Mouse (Mus musculus): Measurements from ENCODE around the gene Gal.

Gene Gal

DNA sequence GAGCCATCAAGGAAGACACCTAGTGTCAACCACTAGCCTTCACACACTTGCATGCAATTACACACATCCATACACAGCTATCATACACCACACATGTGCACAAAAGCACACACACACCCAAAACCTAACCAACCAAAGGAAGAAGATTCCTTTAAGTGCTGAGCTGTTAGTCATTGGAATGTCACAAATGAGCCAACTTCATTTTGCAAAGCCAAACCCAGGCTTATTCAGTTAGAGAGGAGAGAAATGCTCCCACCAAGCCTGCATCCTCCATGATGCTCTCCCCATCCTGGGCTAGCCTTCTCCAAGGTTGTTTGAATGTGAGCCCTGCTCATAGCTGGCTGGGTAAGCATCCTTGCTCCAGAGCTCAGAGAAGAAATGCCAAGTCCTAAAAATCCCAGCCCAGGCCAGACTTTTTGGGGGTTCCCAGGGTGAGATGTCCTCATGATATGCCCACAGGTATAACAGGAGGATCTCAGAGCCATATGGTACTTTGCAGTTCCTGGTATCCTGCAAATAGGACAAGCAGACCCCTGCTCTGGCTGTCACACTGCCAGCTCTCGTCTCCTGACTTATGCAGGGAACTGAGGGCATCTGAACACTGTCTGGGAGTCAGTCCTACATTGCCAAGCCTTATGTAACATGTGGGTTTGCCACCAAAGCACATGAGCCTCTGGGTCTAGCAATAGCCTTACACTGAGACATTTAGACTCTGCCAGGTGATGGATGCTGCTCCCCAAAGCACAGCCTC is 8.6 kb downstream of the Gal start:
- DNase-seq = no peak

DNA sequence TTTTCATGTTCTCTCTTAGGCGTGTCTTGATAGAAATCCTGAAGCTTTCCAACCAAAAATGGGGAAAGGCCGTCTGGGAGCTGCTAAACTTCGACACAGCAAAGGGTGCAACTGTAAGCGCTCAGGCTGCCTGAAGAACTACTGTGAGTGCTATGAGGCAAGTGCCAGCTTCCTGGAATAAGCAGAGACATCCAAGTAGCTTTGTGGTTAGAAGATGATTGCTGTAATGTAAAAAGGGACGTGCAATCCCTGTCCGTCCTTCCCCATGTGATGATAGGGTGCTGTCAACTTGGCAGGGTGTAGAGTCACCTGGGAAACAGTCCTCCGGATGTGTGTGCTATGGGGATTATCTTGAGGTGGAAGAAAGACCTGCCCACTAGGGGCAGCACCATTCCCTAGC is 10.3 kb downstream of the Gal start:
- no peak for DNase-seq

DNA sequence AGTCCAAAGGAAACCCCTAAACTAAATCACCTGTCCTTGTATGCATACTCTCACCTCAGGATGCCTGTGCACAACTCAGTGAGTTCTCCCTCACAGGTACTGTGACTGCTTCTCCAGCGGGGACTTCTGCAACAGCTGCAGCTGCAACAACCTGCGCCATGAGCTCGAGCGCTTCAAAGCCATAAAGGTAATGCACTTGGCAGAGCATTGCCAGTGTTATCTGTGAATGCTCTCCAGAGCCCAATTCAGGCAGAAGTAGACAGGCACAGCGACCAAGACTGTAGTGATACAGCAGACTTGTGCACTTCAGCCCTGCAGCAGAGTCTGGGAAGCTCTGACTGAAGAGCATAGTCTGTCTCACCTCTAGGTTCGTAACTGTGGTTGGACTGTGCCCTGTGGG is 12.0 kb downstream of the Gal start:
- DNase-seq = no peak

DNA sequence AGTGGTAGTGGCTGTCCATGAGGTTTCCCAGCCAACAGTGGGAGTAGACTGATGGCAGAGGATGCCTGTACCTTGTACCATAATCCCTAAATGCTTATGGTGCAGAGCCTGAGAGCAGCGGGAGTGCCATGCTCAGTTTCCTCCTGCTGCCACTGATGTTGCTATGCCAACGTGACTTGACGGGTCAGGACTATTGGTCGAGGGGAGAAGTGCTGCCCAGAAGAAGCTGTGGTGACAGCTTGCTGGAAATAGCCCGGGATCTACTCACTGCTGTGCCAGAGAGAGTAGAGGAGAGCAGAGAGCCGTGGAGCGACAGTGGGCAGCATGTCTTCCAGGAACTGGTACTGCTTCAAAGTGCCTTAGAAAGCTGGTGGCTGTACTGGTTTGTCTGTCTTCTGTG is 12.4 kb downstream of the Gal start:
- DNase-seq = no peak

GRCm38 (mm10) chr19:3401504-3401903 is 12.8 kb downstream of the Gal start:
- DNase-seq = no peak

DNA sequence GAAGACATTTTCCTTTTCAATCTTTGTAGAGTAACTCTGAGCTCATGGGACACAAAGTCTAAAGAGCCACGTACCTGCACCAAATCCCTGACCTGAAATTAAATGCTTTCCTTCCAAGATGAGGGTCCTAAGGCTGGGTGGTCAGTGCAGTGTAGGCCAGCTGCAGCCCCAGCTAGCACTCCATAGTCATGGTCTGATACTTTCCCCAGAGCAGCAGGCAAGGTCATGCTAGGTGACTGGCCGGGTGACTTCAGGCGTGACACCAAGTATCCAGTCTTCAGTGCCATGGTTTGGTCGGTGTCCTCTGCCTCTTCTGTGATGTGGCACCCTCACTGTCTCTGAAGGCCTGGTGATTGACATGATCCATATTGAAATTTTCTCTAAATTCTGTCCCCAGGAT is 14.3 kb downstream of the Gal start:
- no peak for DNase-seq

DNA sequence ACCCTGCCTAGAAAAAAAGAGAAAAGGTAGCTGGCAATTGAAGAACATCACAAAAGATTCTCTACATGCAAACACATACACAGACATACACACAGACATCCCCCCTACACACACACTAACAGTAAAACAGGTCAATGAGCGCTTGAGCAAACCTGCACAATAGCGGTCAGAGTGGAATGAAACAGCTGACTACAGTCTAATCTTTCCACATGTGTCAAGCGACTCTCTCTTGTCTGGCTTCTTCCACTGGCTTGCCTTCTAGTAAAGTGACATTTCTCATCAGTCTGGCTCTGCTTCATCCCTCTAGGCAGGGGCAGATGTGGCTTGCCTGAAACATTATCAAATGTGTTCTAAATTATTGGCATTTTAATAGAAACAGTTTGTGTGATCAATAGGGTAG is 20.1 kb downstream of the Gal start:
- DNase-seq = no peak

- DNase-seq = no peak
These were observed 22.0 kb downstream of the Gal start for GRCm38 (mm10) chr19:3392384-3392783.

DNA sequence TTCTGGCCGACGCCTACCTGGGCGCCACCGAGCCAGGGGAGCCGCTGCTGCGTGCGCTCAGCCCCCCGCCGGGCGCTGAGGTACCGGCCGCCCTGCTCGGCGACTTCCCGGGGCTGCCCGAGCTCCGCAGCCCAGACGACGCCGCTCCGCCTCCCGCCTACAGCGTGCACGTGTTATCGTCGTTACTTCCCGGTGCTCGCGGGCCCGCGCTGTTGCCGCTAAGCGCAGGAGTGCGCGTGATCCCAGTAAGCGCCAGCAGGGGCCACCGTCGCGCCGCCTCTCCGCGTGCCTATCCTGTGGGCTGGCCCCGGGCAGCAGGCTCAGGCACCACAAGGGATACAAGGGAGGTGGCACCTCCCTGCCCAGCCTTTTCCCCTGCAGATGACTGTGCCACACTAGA is 25.3 kb downstream of the Gal start:
- peak; percentile 87 for DNase-seq

DNA sequence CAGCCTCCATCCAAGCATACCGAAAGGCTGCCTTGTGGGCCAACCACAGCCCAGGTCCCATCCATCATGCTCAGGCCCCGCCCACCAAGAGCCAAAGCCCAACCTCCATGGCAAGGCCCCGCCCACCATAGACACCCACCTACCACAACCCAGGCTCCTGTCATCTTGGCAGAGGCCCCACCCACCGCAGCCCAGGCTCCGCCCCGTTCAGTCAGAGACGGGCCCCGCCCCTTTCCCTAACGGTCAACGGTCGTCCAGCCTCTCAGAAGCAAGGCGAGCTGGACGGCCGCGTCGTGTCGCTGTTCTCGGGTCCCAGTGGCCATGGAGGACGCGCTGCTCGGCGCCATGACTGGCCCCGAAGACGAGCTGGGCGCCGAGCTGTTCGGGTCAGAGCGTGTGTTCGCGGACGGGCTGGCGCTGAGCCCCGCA is 25.7 kb downstream of the Gal start, which contains the start of gene Tesmin:
Gene Tesmin, plus strand, starts transcription at position 229 of the 429 bp plus-strand sequence.
- DNase-seq = peak; percentile 69

DNA sequence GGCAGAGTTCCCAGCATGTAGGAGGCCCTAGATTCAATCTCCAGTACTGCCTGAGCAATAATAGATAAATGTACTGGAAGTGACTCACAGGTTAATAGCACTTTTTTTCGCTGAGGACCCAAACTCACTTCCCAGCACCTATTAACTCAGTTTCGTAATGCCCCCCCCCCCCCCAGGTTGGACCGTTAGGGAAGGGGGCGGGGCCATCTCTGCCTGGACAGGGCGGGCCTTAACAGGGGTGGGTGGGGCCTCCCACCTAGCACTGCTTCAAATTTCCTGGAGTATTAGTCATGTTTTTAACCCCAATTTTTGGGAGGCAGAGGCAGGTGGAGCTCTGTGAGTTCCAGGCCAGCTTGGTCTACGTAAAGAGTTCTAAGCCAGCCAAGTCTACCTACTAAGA is 26.3 kb downstream of the Gal start:
- DNase-seq = no peak

- DNase-seq = no peak
These were observed 35.7 kb downstream of the Gal start for GRCm38 (mm10) chr19:3378614-3379013.

GRCm38 (mm10) chr19:3376966-3377715 is 37.2 kb downstream of the Gal start:
- no peak for DNase-seq

DNA sequence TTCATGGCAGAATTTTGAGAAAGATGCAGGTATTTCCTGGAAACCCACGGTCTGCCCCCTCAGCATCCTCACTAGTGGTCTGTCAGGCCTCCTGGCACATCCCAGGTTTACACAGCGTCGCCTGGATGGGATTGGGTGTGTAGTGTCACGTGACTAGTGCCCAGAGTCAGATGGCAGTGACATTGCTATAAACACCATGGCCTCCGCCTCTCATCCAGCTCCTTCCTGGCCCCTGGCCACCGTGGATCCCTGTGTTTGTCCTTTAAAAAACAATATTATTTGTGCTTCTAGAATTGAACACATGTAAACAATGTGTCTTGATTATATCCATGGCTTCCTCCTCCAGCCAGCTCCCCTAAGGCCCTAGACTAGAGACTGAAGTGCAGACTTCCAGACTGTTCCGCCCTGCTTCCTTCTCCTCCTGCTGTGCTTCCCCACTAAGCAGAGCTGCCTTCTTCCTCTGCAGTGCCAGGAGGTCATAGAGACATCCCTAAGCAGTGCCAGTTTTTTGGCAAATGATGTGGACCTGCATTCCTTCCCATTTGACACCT is 38.3 kb downstream of the Gal start:
- no peak for DNase-seq

- no peak for DNase-seq
These were observed 40.3 kb downstream of the Gal start for GRCm38 (mm10) chr19:3374028-3374427.

DNA sequence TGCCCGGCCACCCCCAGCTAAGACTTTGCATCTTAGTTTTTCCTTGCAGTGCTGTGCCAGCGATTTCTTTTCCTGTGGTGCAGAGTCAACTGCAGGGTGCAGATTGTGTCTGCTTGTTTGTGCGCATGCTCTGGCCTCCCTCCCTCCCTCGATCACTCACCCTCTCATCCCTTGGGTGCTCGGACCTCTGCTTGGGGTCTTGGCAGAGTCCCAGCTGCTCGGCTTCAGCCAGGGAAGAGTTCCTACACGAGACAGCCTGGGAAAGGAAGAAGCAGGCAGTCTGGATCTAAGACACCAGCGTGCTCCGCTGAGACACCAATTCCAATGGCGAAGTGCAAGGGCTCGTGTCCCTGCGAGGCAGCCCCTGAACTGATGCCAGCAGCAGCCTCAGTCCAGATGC is 41.0 kb downstream of the Gal start:
- no peak for DNase-seq

DNA sequence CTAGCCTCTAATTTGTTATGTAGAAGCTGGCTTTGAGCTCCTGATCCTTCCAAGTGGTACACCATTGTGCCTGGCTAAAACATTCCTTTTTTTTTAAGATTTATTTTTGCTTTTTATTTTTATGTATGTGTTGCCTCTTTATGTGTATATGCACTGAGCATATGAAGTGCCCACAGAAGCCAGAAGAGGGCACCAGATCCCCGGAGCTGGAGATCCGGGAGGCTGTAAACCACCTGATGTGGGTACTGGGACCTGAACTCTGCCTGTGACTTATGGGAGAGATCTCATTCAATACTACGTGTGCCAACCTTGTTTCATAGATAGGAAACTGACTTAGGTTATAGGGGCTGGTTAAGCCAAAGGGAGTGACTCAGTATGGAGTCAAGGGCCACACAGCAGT is 46.1 kb downstream of the Gal start:
- no peak for DNase-seq

DNA sequence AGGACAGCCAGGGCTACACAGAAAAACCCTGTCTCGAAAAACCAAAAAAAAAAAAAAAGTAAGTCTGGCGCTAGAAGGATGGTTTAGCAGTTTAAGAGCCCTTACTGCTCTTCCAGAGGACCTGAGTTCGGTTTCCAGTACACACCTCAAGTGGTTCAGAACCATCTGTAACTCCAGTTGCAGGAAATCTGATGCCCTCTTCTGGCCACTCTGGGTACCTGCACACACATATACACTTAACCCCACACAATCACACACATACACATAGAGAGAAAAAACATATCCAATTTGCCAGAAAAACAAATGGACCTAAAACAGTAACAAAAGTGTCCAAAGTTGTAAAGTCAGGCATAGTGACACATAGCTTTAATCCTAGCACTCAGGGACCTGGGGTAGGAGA is 49.3 kb downstream of the Gal start:
- no peak for DNase-seq

DNA sequence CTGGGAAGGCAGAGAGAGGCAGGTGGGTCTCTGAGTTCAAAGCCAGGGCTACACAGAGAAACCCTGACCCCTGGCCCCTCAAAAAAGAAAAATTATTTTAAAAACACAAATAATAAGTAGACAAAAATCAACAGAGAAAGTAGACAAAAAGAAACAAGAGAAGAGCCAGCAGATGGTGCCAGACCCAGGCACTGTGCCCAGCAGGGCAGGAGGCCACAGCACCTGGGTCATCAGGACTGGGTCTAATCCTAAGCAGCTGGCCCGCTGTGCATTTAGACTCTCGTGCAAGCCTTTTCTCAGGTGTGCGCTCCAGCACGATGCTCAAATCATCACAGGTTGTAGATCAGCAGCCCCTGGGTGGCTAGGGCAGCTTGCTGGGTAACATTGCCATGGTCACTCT is 50.8 kb downstream of the Gal start:
- no peak for DNase-seq
